Mouse (Mus musculus) thymus, postnatal 10 days (tissue): Measurements from ENCODE around the gene Fscn3.
A peak's percentile ranks its signal among the peaks of the same experiment; 100 is the strongest.

Experiments
- DNase-seq, 2 experiments: peaks; one replicate each; pipeline ENCODE4 v3.0.0; 2021; ENCODE audit warnings: low spot score in 2 of 2

Fscn3 gene

DNA sequence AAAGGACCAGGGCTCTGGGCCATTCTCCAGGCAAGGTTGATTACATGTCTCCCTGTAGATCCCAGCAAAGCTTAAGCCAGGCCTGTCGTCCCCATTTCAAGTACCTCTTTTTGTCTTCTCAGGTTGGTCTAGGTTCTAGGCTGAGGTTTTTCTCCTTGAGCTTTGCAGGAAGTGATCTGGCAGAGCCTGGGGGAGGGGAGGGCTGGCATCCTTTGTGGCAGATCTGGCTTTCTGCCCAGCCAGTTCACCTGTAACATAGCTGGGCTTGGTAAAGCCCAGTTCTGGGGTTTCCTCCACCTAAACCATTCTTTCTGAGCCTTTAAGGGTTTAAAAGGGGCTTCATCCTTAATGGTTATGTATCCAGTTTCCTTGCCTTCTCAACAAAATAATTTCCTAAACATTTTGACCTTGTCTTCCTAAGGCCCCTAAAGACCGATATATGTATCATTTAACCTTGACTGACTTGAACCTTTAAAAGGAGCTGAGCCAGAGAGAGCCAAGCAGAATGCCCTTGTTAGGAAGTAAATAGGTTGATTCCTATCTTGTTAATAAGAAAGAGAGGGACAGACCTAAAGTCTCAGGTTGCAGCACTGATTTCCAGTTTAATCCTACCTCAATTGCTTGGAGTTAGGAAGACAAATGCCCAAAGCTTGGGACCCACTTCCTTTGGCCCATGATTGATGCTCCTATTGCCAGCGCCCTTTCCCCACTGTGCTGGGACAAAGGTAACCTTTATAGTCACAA, at the start of gene Fscn3:
Gene Fscn3, plus strand, starts transcription at position 694 of the 744 bp plus-strand sequence.
- peak; percentile 22 to 43 for DNase-seq

DNA sequence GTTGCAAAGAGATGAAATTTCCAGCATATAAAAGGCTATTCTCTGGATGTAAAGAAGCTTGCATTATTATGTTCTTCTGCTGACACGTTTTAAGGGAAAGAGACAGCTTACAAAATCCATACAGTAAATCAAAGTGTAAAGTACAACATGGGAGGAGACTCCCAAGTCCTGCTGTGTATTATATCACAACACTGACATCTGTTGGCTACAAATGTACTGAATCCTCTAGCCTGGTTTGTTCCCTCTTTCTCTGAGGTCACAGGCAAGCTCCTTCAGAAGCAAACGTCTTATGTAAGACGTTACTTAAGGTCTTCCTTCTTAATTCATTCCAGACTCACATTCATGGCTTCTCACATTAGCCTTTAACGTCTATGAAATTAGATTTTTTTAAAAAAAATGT, 45.6 kb upstream of the Fscn3 start:
- no peak for DNase-seq

DNA sequence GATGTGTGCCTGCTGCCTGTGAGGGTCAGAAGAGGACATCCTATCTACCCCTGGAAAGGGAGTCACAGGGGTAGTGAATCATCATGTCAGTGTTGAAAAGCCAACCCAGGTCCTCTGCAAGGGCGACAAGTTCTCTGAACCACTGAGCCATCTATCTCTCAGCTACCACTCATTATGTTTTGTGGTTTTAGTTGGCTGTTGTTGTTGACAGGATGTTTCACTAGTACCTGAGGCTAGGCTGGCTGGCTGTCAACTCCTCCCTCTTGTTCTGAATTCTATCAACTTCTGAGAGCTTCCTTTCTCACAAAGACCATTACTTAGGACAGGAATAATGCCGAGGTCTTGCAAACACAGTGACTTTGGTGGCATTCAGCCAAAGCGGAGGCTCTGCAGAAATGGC, 42.4 kb upstream of the Fscn3 start:
- no peak for DNase-seq

DNA sequence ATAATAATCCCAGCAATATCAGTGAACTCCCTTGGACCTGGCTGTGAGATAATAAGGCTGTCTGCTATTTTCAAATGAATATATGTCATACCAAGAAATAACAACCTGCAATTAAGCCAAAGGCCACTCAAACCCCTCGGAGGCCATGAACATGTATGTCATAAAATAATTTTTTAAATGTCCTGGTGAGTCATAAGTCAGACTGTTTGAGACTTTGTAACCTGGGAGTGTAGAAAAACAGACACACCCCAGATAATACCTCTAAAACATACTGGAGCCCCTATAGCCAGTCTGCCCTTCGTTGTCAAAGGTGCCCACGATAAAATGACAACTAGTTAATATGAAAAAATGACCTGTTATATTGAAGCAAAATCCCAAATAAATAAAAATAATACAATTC, 38.6 kb upstream of the Fscn3 start:
- no peak for DNase-seq

DNA sequence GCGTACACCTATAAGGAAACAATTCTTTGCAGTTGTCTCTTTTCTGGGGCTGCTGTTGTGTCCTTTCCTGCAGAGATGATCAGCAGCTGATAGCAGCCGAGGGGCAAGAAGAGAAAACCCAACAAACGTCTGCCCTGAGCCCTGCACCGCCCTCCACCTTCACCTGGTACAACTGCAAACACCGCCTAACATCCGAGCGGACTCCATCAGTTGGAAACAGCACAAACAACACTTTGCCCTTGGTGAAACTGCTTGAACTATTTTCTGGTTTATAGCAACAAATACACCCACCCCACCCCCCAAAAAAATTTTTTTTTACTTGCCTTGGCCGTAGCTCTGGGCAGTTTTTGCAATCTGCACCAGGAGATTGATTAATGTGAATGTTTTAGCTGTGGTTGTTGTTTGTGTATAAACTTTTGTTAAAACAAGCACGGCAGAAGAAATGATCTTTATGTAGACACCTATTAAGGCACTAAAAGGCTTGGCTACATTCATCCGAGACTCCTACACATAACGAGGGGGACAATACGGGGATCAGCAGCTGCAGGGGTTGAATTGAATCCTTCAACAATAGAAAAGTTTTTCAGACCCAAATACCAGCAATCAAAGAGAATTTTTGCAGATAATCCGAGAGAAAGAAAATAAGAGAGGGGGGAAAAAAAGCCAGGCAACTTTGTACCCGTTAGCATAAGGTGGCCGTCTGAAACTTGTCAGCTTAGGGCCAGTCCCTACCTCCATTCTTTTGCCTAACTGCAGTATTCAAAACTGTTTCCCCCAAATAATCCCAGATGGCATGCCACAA, 31.3 kb upstream of the Fscn3 start:
- no peak for DNase-seq

DNA sequence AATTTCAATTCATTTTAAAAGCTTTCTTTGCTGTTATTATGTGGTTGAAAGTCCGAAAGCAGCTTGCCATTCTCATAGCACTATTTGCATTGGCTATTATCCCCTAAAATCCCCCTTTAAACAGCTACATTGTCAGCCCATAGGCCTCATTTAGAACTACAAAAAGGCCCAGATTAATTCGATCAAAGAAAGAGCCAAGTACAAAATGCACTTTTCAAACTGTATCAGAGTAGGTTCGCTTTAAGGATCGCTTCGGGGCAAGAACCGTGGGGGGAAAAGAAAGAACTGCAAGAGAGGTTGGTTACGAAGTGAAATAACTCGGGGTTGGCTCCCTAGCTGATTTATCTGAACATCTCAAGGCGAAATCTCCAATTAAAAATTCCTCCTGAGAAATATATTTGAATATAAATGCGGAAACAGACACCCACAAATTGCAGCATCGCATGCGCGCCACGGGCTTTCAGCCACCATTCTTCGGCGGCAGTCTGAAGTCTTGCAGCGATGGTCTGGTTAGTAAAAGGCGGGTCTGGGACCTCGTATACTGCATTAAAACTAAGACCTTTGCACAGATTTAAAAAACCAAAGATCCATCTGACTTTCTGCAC, 30.6 kb upstream of the Fscn3 start:
- DNase-seq, result no peak

DNA sequence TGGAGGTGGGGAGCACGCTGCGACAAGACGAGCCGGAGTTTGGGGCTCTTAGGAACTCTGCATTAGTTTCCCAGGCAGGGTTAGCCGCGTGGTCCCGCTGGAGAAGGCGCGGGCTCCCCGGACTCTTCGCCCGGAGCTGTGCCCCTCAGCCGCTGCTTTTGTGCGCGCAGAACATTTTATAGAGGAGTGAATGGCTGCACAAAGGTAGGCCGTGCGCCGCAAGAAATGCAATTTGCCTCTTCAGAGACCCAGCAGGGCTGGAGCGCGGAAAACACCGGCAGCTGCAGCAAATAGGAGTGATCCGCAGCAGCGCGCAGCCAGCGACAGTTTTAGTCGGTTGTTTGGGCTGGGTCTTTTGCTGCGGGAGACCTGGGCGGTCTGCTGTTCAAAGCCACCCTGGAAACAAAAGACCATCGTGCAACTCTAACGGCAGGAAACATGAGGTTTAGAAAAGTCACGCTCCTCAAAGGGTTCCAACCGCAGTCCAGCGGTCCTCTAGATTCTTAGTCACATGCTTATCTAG, 29.8 kb upstream of the Fscn3 start, which contains the start of gene Zfp800:
Gene Zfp800, minus strand, starts transcription at position 325 of the 523 bp plus-strand sequence.
- DNase-seq, result peak in 1 of 2 experiments; percentile 22

DNA sequence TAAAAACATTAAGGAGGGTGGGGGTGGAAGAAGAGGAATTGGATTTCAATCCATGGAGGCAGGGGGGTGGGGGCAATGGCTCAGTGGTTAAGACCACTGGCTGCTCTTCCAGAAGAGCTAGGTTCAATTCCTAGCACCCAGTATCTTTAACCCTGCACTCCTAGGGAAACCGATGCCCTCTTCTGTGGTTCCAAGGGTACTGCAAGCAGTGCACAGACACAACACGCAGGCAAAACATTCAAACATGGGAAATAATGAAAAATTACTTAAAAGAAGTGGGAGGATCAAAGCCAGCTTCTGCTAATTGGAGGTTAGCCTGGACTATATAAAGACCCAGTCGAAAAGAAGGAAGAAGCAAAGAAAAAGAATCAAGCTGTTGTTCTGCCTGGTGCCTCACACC, 28.9 kb upstream of the Fscn3 start:
- no peak for DNase-seq

DNA sequence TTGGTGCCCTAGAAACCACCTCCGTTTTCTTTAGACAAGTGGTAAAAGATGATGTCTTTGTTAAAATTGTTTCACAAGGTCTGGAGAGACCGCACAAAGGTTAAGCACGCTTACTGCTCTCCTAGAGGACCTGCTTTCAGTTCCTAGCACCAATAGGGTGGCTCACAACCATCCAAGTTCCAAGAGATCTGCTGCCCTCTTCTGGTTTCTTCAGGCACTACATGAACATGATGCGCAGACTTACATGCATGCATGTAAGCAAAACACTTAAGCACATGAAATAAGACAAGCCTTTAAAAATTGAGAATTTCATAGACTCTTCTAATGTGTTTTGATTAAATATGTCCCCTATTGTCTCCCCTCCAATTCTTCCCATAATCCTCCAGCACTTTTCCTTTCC, 27.8 kb upstream of the Fscn3 start:
- DNase-seq, result peak in 1 of 2 experiments; percentile 19

DNA sequence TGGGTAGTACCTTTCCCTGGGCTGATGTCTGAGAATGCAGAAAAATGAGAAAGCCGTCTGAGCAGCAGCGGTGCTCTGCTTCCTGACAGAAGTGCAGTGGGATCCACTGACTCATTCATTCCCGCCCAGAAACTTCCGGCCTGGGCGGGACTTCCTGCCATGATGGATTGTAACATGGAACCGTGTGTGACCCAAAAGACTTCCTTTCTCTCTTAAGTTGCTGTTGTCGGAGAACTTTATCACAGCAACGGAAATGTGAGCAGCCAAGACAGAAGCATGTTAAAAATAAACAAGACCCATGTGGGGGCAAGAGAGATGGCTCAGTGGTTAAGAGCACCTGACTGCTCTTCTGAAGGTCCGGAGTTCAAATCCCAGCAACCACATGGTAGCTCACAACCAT, 17.5 kb upstream of the Fscn3 start:
- no peak for DNase-seq

DNA sequence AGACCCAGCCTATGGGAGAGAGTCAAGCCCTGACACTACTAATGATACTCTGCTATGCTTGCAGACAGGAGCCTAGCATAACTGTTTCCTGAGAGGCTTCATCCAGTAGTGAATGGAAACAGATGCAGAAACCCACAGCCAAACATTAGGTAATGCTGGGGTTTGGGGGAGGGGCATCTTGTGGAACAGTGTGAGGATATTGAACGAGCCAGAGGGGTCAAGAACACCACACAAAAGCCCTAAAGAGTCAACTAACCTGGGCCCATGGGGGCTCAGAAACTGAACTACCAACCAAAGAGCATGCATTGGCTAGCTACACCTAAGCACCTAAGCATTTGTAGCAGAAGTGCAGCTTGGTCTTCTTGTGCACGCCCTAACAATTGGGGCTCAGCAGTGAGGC, 16.4 kb upstream of the Fscn3 start:
- no peak for DNase-seq

DNA sequence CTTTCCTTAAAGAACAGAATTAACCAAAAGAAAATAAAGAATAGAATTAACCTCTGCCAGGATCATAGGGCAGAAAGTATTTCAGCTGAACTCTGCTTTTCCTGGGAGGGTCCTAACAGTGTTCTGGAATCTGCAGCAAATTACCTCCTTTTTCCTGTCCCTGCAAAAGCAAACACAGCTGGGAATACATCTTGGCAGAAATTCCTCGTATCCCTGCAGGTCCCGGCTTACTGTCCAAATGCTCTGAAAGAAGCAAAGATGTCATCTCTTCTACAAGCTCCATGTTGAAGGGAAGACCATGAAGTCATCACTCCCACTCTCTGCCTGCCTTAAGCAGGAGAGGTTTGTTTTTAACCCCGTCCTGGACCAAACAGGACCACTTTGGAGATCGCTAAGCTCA, 10.6 kb upstream of the Fscn3 start:
- no peak for DNase-seq

DNA sequence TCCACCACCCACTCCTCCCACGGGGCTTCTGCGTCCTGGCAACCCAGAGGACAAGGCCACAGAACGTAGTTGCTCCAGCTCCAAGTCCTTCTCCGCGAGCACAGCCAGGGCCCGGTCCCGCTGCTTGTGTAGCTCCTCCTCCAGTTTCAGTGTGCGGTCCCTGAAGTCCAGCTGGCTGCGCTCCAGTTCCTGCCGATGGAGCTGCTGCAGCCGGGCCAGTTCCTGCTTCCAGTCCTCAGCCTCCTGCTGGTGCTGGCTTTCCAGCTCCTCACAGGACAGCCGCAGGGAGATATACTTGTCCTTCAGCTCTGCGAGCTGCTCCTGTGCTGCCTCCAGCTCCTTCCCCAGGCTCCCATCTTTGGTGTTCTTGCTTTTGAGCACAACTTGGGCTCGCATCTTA, 9.1 kb upstream of the Fscn3 start:
- no peak for DNase-seq

DNA sequence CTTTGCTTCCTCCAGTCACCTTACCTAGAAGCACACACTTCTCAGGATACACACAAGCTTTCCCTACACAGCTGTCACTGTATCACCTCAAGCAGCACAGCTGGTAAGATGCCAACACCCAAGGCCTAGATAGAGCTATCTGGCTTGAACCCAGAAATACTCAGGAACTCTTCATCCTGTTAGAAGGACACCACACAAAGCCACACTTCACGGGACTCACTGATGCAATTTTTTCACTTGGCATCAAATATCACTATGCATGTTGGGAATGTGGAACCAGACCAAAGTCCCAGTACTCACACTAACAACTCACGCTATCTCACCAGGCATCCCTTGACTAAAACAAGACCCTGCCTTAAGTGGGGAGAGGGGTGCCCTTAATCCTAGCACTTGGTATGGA, 7.9 kb upstream of the Fscn3 start:
- no peak for DNase-seq

DNA sequence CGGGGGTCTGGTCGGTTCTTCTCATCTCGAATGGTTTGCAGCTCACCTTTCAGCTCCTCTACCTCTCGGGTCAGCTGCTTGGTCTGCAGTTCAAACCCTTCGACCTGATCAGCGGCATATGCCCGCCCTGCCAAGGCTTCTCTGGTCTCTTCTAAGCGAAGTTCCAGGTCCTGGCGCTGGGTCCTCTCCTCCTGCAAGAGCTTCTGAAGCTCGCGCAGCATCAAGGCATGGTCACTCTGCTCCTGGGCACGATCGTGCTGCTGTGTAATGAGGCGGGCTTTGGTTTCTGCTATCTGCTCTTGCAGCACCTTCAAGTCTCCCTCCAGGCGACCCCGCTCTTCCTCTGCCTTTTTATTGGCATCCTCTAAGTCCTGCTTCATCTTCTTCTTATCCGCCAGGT, 7.2 kb upstream of the Fscn3 start:
- DNase-seq, result no peak

DNA sequence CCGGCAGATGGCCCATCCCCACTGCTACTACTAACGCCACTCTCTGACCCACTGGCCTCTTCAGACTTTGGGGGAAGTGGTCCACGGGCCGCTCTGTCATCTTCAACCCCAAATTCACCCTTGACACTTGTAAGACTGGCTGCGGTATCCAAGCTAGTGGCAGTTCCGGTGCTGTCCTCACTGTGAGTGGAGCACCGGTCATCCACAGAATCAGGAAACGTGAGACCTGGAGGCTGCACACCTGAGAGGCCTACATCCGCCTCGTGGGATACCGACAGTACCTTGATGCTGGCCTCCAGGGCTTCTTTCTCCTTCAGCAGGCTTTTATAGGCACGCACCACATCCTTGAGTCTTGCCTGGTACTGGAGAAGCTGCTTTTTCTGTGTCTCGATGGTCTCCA, 6.7 kb upstream of the Fscn3 start:
- peak in 1 of 2 experiments; percentile 16 for DNase-seq

DNA sequence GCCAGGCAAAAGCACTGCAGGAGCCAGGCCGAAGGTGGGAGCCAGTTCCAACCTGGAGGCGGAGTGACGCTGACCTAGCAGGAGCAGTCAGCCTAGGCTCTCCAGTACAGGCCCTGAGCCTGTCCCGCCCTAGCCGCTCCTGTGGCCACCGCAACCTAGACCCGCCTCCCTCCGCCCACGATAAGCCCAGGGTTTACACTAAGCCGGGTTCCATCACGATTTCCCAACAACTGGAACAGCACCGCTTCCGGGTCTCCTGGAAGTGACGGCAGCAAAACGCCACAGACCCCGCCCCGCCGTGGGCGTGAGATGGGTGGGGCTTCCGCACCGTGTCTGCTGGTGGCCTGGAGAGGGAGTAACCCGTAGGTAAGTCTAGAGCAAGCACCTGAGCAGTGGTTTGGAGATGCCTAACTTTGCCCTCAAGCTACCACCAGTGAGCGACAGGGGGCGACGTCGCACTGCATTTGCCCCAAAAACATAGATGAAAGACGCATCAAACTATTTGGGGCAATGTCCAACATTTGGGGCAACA, 6.1 kb upstream of the Fscn3 start:
- DNase-seq, result peak; percentile 91 to 93

DNA sequence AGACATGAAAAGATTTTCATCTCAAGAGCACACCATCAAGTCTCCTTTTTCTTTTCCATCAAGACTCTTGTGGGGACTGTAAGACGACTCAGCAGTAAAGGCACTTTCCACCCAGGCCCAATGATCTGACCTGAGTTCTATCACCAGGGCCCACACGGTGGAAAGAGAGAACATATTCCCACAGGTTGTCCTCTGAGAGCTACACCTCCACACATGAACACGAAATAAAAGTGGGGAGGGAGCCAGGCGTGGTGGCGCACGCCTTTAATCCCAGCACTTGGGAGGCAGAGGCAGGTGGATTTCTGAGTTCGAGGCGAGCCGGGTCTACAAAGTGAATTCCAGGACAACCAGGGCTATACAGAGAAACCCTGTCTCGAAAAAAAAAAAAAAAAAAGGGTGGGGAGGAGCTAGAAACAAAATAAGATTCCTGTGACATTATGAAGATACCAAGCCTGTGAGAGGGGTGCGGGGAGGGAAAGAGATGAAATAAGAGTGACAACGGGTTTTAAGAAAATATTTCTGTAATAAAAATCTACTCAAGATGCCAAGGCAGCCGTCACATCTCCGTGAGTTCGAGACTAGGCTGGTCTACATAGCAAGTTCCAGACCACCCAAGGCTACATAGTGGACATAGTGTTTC, 4.8 kb upstream of the Fscn3 start:
- no peak for DNase-seq

DNA sequence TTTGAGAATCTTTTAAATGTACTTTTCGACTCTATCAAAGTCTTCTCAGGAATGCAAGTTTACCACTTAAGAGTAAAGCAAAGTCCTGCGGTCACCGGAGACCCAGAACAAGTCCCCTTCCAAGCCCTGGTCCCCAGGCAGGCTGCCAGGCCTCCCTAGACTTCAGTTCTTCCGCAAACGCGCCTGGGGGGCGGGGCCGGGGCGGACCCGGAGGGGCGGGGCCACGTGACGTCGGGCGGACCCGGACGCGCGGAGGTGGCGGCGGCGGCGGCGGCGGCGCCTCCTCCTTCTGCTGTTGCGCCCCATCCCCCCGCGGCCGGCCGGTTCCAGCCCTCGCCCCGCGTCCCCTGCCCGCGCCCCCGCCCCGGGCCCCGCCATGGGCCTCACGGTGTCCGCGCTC, 4.3 kb upstream of the Fscn3 start, which contains the start of gene Arf5:
Gene Arf5, plus strand, starts transcription at position 248 of the 400 bp plus-strand sequence.
- DNase-seq, result peak; percentile 92 to 97

DNA sequence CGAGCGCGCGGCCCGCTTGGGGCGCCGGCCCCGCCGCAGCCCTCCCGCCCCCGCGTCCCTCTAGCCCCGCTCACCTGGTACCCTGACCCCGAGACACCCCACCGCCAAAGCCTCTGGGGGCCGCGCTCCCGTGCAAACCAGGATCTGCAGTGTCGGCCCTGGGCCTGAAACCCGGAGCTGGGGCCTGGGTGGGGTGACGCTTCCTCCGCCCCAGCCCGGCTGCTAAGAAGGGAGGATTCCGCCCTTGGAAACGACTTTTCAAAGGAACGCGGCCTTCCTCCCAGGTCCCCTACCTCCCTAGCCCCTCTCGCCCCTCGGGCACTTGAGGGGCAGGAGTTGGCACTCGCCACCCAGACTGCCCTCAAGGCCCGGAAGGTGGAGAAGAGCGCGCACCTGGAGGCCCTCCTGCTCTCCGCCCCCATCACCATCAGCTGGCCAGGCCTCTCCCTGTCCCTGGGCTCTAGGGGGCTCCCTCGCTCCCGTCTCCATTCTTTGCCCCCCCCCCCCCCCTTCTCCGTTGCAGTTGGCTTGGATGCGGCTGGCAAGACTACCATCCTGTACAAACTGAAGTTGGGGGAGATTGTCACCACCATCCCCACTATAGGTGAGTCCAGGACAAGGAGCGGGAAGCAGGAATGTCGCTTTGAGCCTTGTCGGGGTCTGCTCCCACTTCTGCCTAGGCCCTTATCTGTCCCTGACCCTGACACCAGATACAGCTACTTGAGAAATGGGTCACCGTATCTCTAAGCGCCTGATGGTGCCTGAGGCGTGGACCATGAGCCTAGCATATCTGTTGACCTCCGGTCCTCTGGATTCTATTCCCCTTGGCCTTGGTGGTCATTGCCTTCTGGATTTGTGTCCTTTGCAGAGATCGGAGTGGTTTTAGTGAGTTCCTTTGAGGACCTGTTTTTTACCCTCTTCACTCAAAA, 3.6 kb upstream of the Fscn3 start:
- DNase-seq, result peak; percentile 53 to 58

DNA sequence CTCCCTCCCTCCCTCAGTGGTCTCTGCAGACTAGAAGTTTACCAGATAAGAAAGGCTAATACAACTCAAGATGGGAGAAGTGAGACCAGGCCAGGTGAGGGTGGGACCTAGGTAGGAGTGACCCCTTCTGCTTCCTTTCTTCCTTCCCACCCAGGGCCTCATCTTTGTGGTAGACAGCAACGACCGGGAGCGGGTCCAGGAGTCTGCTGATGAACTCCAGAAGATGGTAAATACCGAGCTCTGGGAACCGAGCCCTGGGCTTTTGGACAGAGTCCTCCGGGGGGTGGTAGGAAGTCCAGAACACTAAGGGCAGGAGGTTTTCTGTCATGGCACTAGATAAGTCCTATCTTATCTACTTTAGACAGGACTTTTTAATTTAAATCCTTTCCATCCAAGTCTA, 2.6 kb upstream of the Fscn3 start:
- DNase-seq, result no peak
